Mouse (Mus musculus): ENCODE measurements around the gene Gm10392. TPM values are rescaled to one million over a fixed set of nuclear protein-coding genes. Genes with fewer than 3 reads are reported as not detected.

The Gm10392 gene
- total and polyA plus RNA-seq, 3 experiments: 0.10 to 0.27 TPM; not detected in 1

- peak; percentile 59 for DNase-seq (ENCODE audit: low read depth, low spot score)
- TF ChIP-seq CHD1 (IDR thresholded peaks at IDR 0.05; ENCODE audit: low read depth, low read length) (no peak), HCFC1 (IDR thresholded peaks at IDR 0.05; ENCODE audit: low read depth, low read length) (no peak; the same call in 1 of the 2 replicates), RAD21 (IDR thresholded peaks at IDR 0.05; ENCODE audit: low read depth, low read length) (no peak), ZC3H11A (IDR thresholded peaks at IDR 0.05; ENCODE audit: low read depth, low read length) (no peak), POLR2AphosphoS2 (IDR thresholded peaks at IDR 0.05; ENCODE audit: low read length) (no peak), RCOR1 (IDR thresholded peaks at IDR 0.05; ENCODE audit: low read depth, low read length) (no peak), TBP (IDR thresholded peaks at IDR 0.05; ENCODE audit: low read depth, low read length) (no peak), USF1 (IDR thresholded peaks at IDR 0.05; ENCODE audit: low read depth, low read length) (no peak), MAX (IDR thresholded peaks at IDR 0.05; ENCODE audit: low read length) (no peak), ETS1 (IDR thresholded peaks at IDR 0.05; ENCODE audit: low read depth, low read length) (no peak), ZNF384 (IDR thresholded peaks at IDR 0.05; ENCODE audit: low read depth, low read length) (no peak), TAL1 (IDR thresholded peaks at IDR 0.05; ENCODE audit: low read length) (no peak)
- Histone ChIP-seq H3K4me1 (ENCODE audit: control insufficient read depth in 1 of 2, insufficient read depth in 2 of 2, low read length in 2 of 2) (peaks cover 6 to 28% of the 10 kb centered on the region in 2 experiments), H3K9me3 (replicated peaks; ENCODE audit: insufficient read depth, low read length) (no peaks in the 10 kb centered on the region), H3K79me2 (ENCODE audit: control insufficient read depth, insufficient read depth, low read length, poor library complexity) (peaks cover 2% of the 10 kb centered on the region; the same call in 1 of the 2 replicates), H3K9ac (ENCODE audit: control insufficient read depth, low read depth, low read length, poor library complexity, severe bottlenecking) (peak within 1 kb of the TSS; percentile 84), H3K27me3 (ENCODE audit: control insufficient read depth in 1 of 2, insufficient read depth in 2 of 2, low read length in 2 of 2) (no peaks in the 10 kb centered on the region), H3K27ac (ENCODE audit: control insufficient read depth, low read depth, low read length) (no peak within 1 kb of the TSS), H3K4me3 (ENCODE audit: control insufficient read depth in 1 of 2, insufficient read depth in 1 of 2, low read depth in 2 of 2, low read length in 2 of 2) (peak within 1 kb of the TSS; percentile 85 to 96), H3K36me3 (ENCODE audit: control insufficient read depth in 1 of 2, insufficient read depth in 2 of 2, low read length in 2 of 2) (peaks cover 0 to 21% of the 10 kb centered on the region in 2 experiments; a peak in 2 of 4 replicates)
Observed at GRCm38 (mm10) chr11:77515637-77516552, 3.1 kb downstream of the Gm10392 start, which contains the start of gene Trp53i13. Gene Trp53i13 (minus strand): TSS chr11:77515980.

- Histone ChIP-seq H3K27me3 (ENCODE audit: control insufficient read depth in 1 of 2, insufficient read depth in 2 of 2, low read length in 2 of 2) (no peaks in the 10 kb centered on the region), H3K9ac (ENCODE audit: control insufficient read depth, low read depth, low read length, poor library complexity, severe bottlenecking) (peak within 1 kb of the TSS; percentile 84), H3K27ac (ENCODE audit: control insufficient read depth, low read depth, low read length) (peak within 1 kb of the TSS; percentile 1; the same call in 1 of the 2 replicates), H3K4me3 (ENCODE audit: control insufficient read depth in 1 of 2, insufficient read depth in 1 of 2, low read depth in 2 of 2, low read length in 2 of 2) (peak within 1 kb of the TSS; percentile 85 to 96), H3K4me1 (ENCODE audit: control insufficient read depth in 1 of 2, insufficient read depth in 2 of 2, low read length in 2 of 2) (peaks cover 2 to 22% of the 10 kb centered on the region in 2 experiments; a peak in 3 of 4 replicates), H3K36me3 (ENCODE audit: control insufficient read depth in 1 of 2, insufficient read depth in 2 of 2, low read length in 2 of 2) (peaks cover 0 to 12% of the 10 kb centered on the region in 2 experiments; a peak in 2 of 4 replicates), H3K79me2 (ENCODE audit: control insufficient read depth, insufficient read depth, low read length, poor library complexity) (peaks cover 2% of the 10 kb centered on the region; the same call in 1 of the 2 replicates), H3K9me3 (replicated peaks; ENCODE audit: insufficient read depth, low read length) (no peaks in the 10 kb centered on the region)
- DNase-seq (ENCODE audit: low read depth, low spot score): peak; percentile 89
- TF ChIP-seq SMC3 (IDR thresholded peaks at IDR 0.05; ENCODE audit: low read depth, low read length) (no peak; the same call in 1 of the 2 replicates), GATA1 (IDR thresholded peaks at IDR 0.05; ENCODE audit: low read depth, low read length) (no peak), ZNF384 (IDR thresholded peaks at IDR 0.05; ENCODE audit: low read depth, low read length) (no peak), USF2 (IDR thresholded peaks at IDR 0.05; ENCODE audit: borderline replicate concordance in 1 of 2, insufficient read depth in 1 of 2, low read depth in 1 of 2, low read length in 2 of 2) (no peak), ZC3H11A (IDR thresholded peaks at IDR 0.05; ENCODE audit: low read depth, low read length) (no peak), POLR2A (IDR thresholded peaks at IDR 0.05; ENCODE audit: control insufficient read depth in 1 of 2, insufficient read depth in 1 of 2, low read depth in 1 of 2, low read length in 2 of 2, poor library complexity in 1 of 2) (no peak; a peak in 2 of 4 replicates), TAL1 (IDR thresholded peaks at IDR 0.05; ENCODE audit: low read length) (no peak), POLR2AphosphoS2 (IDR thresholded peaks at IDR 0.05; ENCODE audit: low read length) (no peak), KAT2A (conservative IDR thresholded peaks at IDR 0.05; ENCODE audit: low read depth, low read length) (no peak), ZKSCAN1 (IDR thresholded peaks at IDR 0.05; ENCODE audit: low read depth, low read length) (no peak), UBTF (IDR thresholded peaks at IDR 0.05; ENCODE audit: borderline replicate concordance, insufficient read depth, low read depth, low read length) (no peak; the same call in 1 of the 2 replicates), NRF1 (IDR thresholded peaks at IDR 0.05; ENCODE audit: insufficient read depth, low read depth, low read length, poor library complexity, severe bottlenecking) (0 out of 2 replicates have a peak, but pooled peaks have one; percentile 13), USF1 (IDR thresholded peaks at IDR 0.05; ENCODE audit: low read depth, low read length) (no peak), RCOR1 (IDR thresholded peaks at IDR 0.05; ENCODE audit: low read depth, low read length) (no peak), JUND (IDR thresholded peaks at IDR 0.05; ENCODE audit: low read depth, low read length) (no peak), CTCF (IDR thresholded peaks at IDR 0.05 in 2 of 3, conservative IDR thresholded peaks at IDR 0.05 in 1 of 3; ENCODE audit: control insufficient read depth in 1 of 3, insufficient read depth in 1 of 3, low read depth in 2 of 3, low read length in 3 of 3, poor library complexity in 1 of 3, severe bottlenecking in 1 of 3) (peak in 1 of 3 experiments; percentile 22; a peak in 2 of 6 replicates), MYB (IDR thresholded peaks at IDR 0.05; ENCODE audit: low read depth, low read length) (no peak), TBP (IDR thresholded peaks at IDR 0.05; ENCODE audit: low read depth, low read length) (0 out of 2 replicates have a peak, but pooled peaks have one; percentile 1), E2F4 (IDR thresholded peaks at IDR 0.05; ENCODE audit: borderline replicate concordance, low read depth, low read length) (no peak), SIN3A (IDR thresholded peaks at IDR 0.05; ENCODE audit: low read length) (peak; percentile 41)
Observed at GRCm38 (mm10) chr11:77514832-77515636, 4.0 kb downstream of the Gm10392 start, which contains the start of gene Abhd15. Gene Abhd15 (plus strand): TSS chr11:77515121.
